Comparison of ENCODE assay signal across 9 mouse cellular contexts in genomic region chrX:143739171-143739570, GRCm38 (mm10).
DNase-seq lines count a peak whose midpoint lies in the region; ATAC-seq and TF ChIP-seq lines count a peak whose summit lies in the region.
"Had no signal": no experiment of that assay in that cellular context is flagged by ENCODE, and none has a peak within 500 bp of the region (broad histone marks: within the 10 kb centered on the region; RNA-seq: fewer than 3 reads in every experiment).

No protein-coding gene starts in this region.

- H3K27me3 ChIP-seq in heart, embryonic 11.5 days (ENCODE audit: control insufficient read depth, insufficient read depth, low read length), result no peaks in the 10 kb centered on the region
- H3K27me3 ChIP-seq: neural tube, embryonic 12.5 days had no signal

- TF ChIP-seq POLR2A in cortical plate, adult 2 months (IDR thresholded peaks at IDR 0.05; ENCODE audit: extremely low read depth, insufficient read depth, low read length), result no peak

- H3K36me3 ChIP-seq in heart, embryonic 11.5 days (ENCODE audit: control insufficient read depth, insufficient read depth, low read length), result no peaks in the 10 kb centered on the region
- H3K36me3 ChIP-seq: neural tube, embryonic 12.5 days had no signal

- H3K27ac ChIP-seq in heart, embryonic 11.5 days (ENCODE audit: low read depth, low read length), result no peak overlapping the region
- no peak overlapping the region for H3K27ac ChIP-seq in cortical plate, adult 2 months (ENCODE audit: insufficient read depth, low read length)
- H3K27ac ChIP-seq: neural tube, embryonic 12.5 days had no signal

- H3K4me2 ChIP-seq in heart, embryonic 11.5 days, result no peak overlapping the region
- H3K4me2 ChIP-seq: neural tube, embryonic 12.5 days had no signal

- WGBS in heart, embryonic 11.5 days (ENCODE audit: insufficient replicate concordance), result 16% methylated on average over 2 of the region's 2 CpGs

- H3K4me3 ChIP-seq in heart, embryonic 11.5 days (ENCODE audit: low read depth, low read length), result no peak overlapping the region
- H3K4me3 ChIP-seq in cortical plate, adult 2 months (ENCODE audit: insufficient read depth, low read length), result no peak overlapping the region
- H3K4me3 ChIP-seq: neural tube, embryonic 12.5 days had no signal

- no peak for ATAC-seq in heart, embryonic 11.5 days (replicated peaks; ENCODE audit: insufficient number of reproducible peaks, low FRiP score, low TSS enrichment)

- DNase-seq in heart, adult 8-10 months (ENCODE audit: low spot score), result peak; percentile 3
- peak; percentile 51 for DNase-seq in testis, postnatal 10 days (ENCODE audit: low spot score)
- DNase-seq in testis, postnatal 14 days (ENCODE audit: low spot score), result no peak
- DNase-seq in layer of hippocampus, adult 9-11 months, result peak; percentile 5
- DNase-seq in right cerebral cortex, postnatal 4 days, result peak; percentile 40
- DNase-seq in thymus, postnatal 0 days (ENCODE audit: low spot score), result no peak

- H3K9me3 ChIP-seq in heart, embryonic 11.5 days (replicated peaks; ENCODE audit: control insufficient read depth, low read length), result no peaks in the 10 kb centered on the region
- H3K9me3 ChIP-seq: neural tube, embryonic 12.5 days had no signal

- no peak overlapping the region for H3K9ac ChIP-seq in heart, embryonic 11.5 days (ENCODE audit: low read depth, low read length)
- H3K9ac ChIP-seq: neural tube, embryonic 12.5 days had no signal

- peak; percentile 47 for TF ChIP-seq CTCF in cortical plate, adult 2 months (IDR thresholded peaks at IDR 0.05; ENCODE audit: extremely low read depth, insufficient read depth, low read length)

- H3K4me1 ChIP-seq in heart, embryonic 11.5 days (ENCODE audit: control insufficient read depth, insufficient read depth, low read length), result no peaks in the 10 kb centered on the region
- H3K4me1 ChIP-seq in cortical plate, adult 2 months (ENCODE audit: control insufficient read depth, insufficient read depth, low read length), result no peaks in the 10 kb centered on the region
- H3K4me1 ChIP-seq: neural tube, embryonic 12.5 days had no signal

Comparison
In these comparisons a context has a peak if more than half of its experiments do, and no peak if none do; other contexts are left out.
1. DNase-seq: peak in heart, adult 8-10 months (single experiment), testis, postnatal 10 days (single experiment), layer of hippocampus, adult 9-11 months (single experiment) and right cerebral cortex, postnatal 4 days (single experiment); none in testis, postnatal 14 days (single experiment) and thymus, postnatal 0 days (single experiment).